Mouse (Mus musculus) midbrain, embryonic 11.5 days (tissue): Measurements from ENCODE around the gene Kbtbd6. TPM values are rescaled to one million over a fixed set of nuclear protein-coding genes. Genes with fewer than 3 reads are reported as not detected.
"Not testable (repeated sequence)": the region's sequence is repeated elsewhere in the genome, so short reads cannot be mapped to it uniquely, and the experiment has no call there.

Experiments
- ATAC-seq: fragments of 200-750 bp; cut with Nextera tagmentation; 2 replicates; pipeline ENCODE4 v1.8.0; 2017; ENCODE audit warnings: moderate TSS enrichment, moderate library complexity; ENCODE audit not compliant: low FRiP score
- DNase-seq: peaks from one replicate; pipeline ENCODE4 v3.0.0; 2015; ENCODE audit warnings: low spot score; ENCODE audit errors: missing footprints
- H3K27ac ChIP-seq: fragments of 300-500 bp; sonication (generic); 2 replicates; pipeline ENCODE4 v1.5.1; 2014; ENCODE audit warnings: low read depth, low read length
- H3K27me3 ChIP-seq: fragments of 300-500 bp; sonication (generic); 2 replicates; pipeline ENCODE4 v1.6.1; 2014; ENCODE audit warnings: mild to moderate bottlenecking, low read length, moderate library complexity, mixed read lengths; ENCODE audit not compliant: control insufficient read depth, insufficient read depth
- H3K36me3 ChIP-seq: fragments of 300-500 bp; sonication (generic); 2 replicates; pipeline ENCODE4 v1.6.1; 2014; ENCODE audit warnings: mild to moderate bottlenecking, low read length, moderate library complexity, mixed read lengths; ENCODE audit not compliant: control insufficient read depth, insufficient read depth
- H3K4me1 ChIP-seq: fragments of 300-500 bp; sonication (generic); 2 replicates; pipeline ENCODE4 v1.6.1; 2014; ENCODE audit warnings: low read length; ENCODE audit not compliant: control insufficient read depth, insufficient read depth
- H3K4me2 ChIP-seq: fragments of 300-500 bp; sonication (generic); 2 replicates; pipeline ENCODE4 v1.6.1; 2014; ENCODE audit warnings: mild to moderate bottlenecking, moderate library complexity
- H3K4me3 ChIP-seq: fragments of 300-500 bp; sonication (generic); 2 replicates; pipeline ENCODE4 v1.5.1; 2014; ENCODE audit warnings: low read depth, low read length
- H3K9ac ChIP-seq: fragments of 300-500 bp; sonication (generic); 2 replicates; pipeline ENCODE4 v1.6.1; 2014; ENCODE audit warnings: low read length
- H3K9me3 ChIP-seq: fragments of 300-500 bp; sonication (generic); 2 replicates; pipeline ENCODE4 v1.6.1; 2016; ENCODE audit warnings: low read length; ENCODE audit not compliant: control insufficient read depth
- WGBS: fragments of 180-500 bp; shearing (Covaris S2); extraction: QIAGEN DNeasy Blood & Tissue Kit; methylation state at CpG from one replicate; pipeline ENCODE4 v1.1.7; 2014; 5-methylcytosine and 5-hydroxymethylcytosine counted together
- polyA plus RNA-seq: library from polyadenylated mRNA; unstranded; fragments of >200 nt; fragmentation: Nextera tagmentation; extraction: Ambion mirVana; gene quantifications from 2 replicates; pipeline ENCODE4 v1.2.1, GENCODE M21; 2014

Kbtbd6 gene
- polyA plus RNA-seq = 4.6 and 5.1 TPM in 2 replicates

- H3K9ac ChIP-seq = peak within 1 kb of the TSS; percentile 63
- H3K27ac ChIP-seq, H3K27me3 ChIP-seq, H3K9me3 ChIP-seq, H3K4me1 ChIP-seq, H3K36me3 ChIP-seq: not testable (repeated sequence)
- peak; percentile 90 for ATAC-seq
- WGBS = 21% methylated on average over 43 of the region's 89 CpGs
- DNase-seq = peak; percentile 98
- H3K4me3 ChIP-seq = peak within 1 kb of the TSS; percentile 43
- H3K4me2 ChIP-seq = peak within 1 kb of the TSS; percentile 62
These were observed at the start of gene Kbtbd6 for GRCm38 (mm10) chr14:79451681-79452590. Kbtbd6 (plus strand) TSS chr14:79451835.

GRCm38 (mm10) chr14:79407641-79408040 lies 44.0 kb upstream of the Kbtbd6 start:
- no peak overlapping the region for H3K27ac ChIP-seq
- H3K36me3 ChIP-seq = peaks cover 2% of the 10 kb centered on the region; the same call in 1 of the 2 replicates
- H3K27me3 ChIP-seq = no peaks in the 10 kb centered on the region
- H3K9me3 ChIP-seq = no peaks in the 10 kb centered on the region
- H3K9ac ChIP-seq = no peak overlapping the region
- DNase-seq (no peak), ATAC-seq (no peak)
- H3K4me3 ChIP-seq = no peak overlapping the region
- no peaks in the 10 kb centered on the region for H3K4me1 ChIP-seq
- 83% methylated on average over 2 of the region's 2 CpGs for WGBS
- H3K4me2 ChIP-seq = no peak overlapping the region

- 91% methylated on average over 6 of the region's 6 CpGs for WGBS
- Histone ChIP-seq H3K9ac (no peak overlapping the region), H3K27me3 (no peaks in the 10 kb centered on the region)
These were observed 42.3 kb upstream of the Kbtbd6 start for GRCm38 (mm10) chr14:79409278-79409830.

GRCm38 (mm10) chr14:79410662-79411061 lies 41.0 kb upstream of the Kbtbd6 start:
- no peak overlapping the region for H3K27ac ChIP-seq
- H3K4me3 ChIP-seq = no peak overlapping the region
- peak; percentile 56 for DNase-seq
- no peaks in the 10 kb centered on the region for H3K36me3 ChIP-seq
- no peak overlapping the region for H3K9ac ChIP-seq
- no peaks in the 10 kb centered on the region for H3K27me3 ChIP-seq
- H3K4me1 ChIP-seq = no peaks in the 10 kb centered on the region
- no peak for ATAC-seq
- whole genome bisulfite sequencing = 86% methylated on average over 2 of the region's 2 CpGs
- no peaks in the 10 kb centered on the region for H3K9me3 ChIP-seq
- no peak overlapping the region for H3K4me2 ChIP-seq

More at GRCm38 (mm10) chr14:79409278-79409830, 42.3 kb upstream of the Kbtbd6 start:
- Histone ChIP-seq H3K9me3 (no peaks in the 10 kb centered on the region), H3K27ac (no peak overlapping the region), H3K36me3 (no peaks in the 10 kb centered on the region), H3K4me2 (no peak overlapping the region), H3K4me1 (no peaks in the 10 kb centered on the region), H3K4me3 (no peak overlapping the region)
- peak; percentile 62 for DNase-seq
- ATAC-seq = no peak

GRCm38 (mm10) chr14:79413121-79413520 lies 38.5 kb upstream of the Kbtbd6 start:
- Histone ChIP-seq H3K9me3 (no peaks in the 10 kb centered on the region), H3K4me3 (no peak overlapping the region), H3K27me3 (no peaks in the 10 kb centered on the region), H3K4me2 (no peak overlapping the region), H3K9ac (no peak overlapping the region), H3K4me1 (no peaks in the 10 kb centered on the region), H3K36me3 (no peaks in the 10 kb centered on the region), H3K27ac (no peak overlapping the region)
- DNase-seq = peak; percentile 12
- WGBS = 72% methylated on average over 6 of the region's 6 CpGs
- ATAC-seq = no peak

GRCm38 (mm10) chr14:79420083-79420685 lies 31.5 kb upstream of the Kbtbd6 start:
- Histone ChIP-seq H3K27ac (peak overlapping the region; percentile 21; the same call in 1 of the 2 replicates), H3K4me1 (peaks cover 4% of the 10 kb centered on the region; the same call in 1 of the 2 replicates), H3K4me2 (0 out of 2 replicates have a peak overlapping the region, but pooled peaks have one; percentile 14), H3K36me3 (no peaks in the 10 kb centered on the region), H3K27me3 (no peaks in the 10 kb centered on the region), H3K4me3 (no peak overlapping the region), H3K9ac (0 out of 2 replicates have a peak overlapping the region, but pooled peaks have one; percentile 4), H3K9me3 (no peaks in the 10 kb centered on the region)
- no peak for DNase-seq
- WGBS = 33% methylated on average over 20 of the region's 20 CpGs
- peak; percentile 70 for ATAC-seq

- WGBS = under 1% methylated on average over 41 of the region's 44 CpGs
- no peaks in the 10 kb centered on the region for H3K27me3 ChIP-seq
- DNase-seq = peak; percentile 97
- H3K27ac ChIP-seq = peak within 1 kb of the TSS; percentile 48
- H3K36me3 ChIP-seq = 0 out of 2 replicates have a peak, but pooled peaks cover 2% of the 10 kb centered on the region
- peaks cover 4% of the 10 kb centered on the region for H3K9me3 ChIP-seq
- peak; percentile 98 for ATAC-seq
- H3K4me3 ChIP-seq = peak within 1 kb of the TSS; percentile 44
- peak within 1 kb of the TSS; percentile 51 for H3K4me2 ChIP-seq
- H3K4me1 ChIP-seq = no peaks in the 10 kb centered on the region
- peak within 1 kb of the TSS; percentile 66 for H3K9ac ChIP-seq
These were observed 25.5 kb upstream of the Kbtbd6 start, which contains the start of gene Kbtbd7 for GRCm38 (mm10) chr14:79425979-79426729. Kbtbd7 (plus strand) TSS chr14:79426511.

GRCm38 (mm10) chr14:79426730-79427365 lies 24.8 kb upstream of the Kbtbd6 start:
- H3K4me3 ChIP-seq = peak overlapping the region; percentile 44
- 66% methylated on average over 10 of the region's 59 CpGs for WGBS
- H3K4me1 ChIP-seq, H3K27ac ChIP-seq, H3K27me3 ChIP-seq, H3K9me3 ChIP-seq, H3K36me3 ChIP-seq, DNase-seq: not testable (repeated sequence)
- peak; percentile 43 for ATAC-seq
- peak overlapping the region; percentile 66 for H3K9ac ChIP-seq
- H3K4me2 ChIP-seq = peak overlapping the region; percentile 51
